Mouse (Mus musculus) heart, postnatal 36 days (tissue): ENCODE measurements around the gene Gm8020. TPM values are rescaled to one million over a fixed set of nuclear protein-coding genes. Genes with fewer than 3 reads are reported as not detected.
"Not testable (repeated sequence)": the region's sequence is repeated elsewhere in the genome, so short reads cannot be mapped to it uniquely, and the experiment has no call there.

ENCODE experiments used
- DNase-seq, 2 experiments: peaks; one replicate each; pipeline ENCODE4 v3.0.0; 2021 to 2022
- intact Hi-C: fragments of 180-260 bp; cut with DNase I; formaldehyde crosslinking; loops from one replicate; pipeline ENCODE4 v1.15.1; 2025
- total RNA-seq, 2 experiments: library from RNA; stranded (reverse); gene quantifications; 2 replicates each; pipeline ENCODE4 v1.2.3; 2021

The Gm8020 gene
- not detected for total RNA-seq

- intact Hi-C loops, DNase-seq: not testable (repeated sequence)
These were observed at the start of gene Gm8020 for GRCm38 (mm10) chr14:42502249-42502648. Gm8020 (minus strand) TSS chr14:42502349.

- not testable (repeated sequence) for DNase-seq
These were observed 41.1 kb upstream of the Gm8020 start for GRCm38 (mm10) chr14:42543170-42543701.

GRCm38 (mm10) chr14:42542316-42543169 lies 40.4 kb upstream of the Gm8020 start:
- DNase-seq, intact Hi-C loops: not testable (repeated sequence)

More at GRCm38 (mm10) chr14:42543170-42543701, 41.1 kb upstream of the Gm8020 start:
- intact Hi-C loops, result not testable (repeated sequence)

GRCm38 (mm10) chr14:42524182-42524581 lies 22.0 kb upstream of the Gm8020 start, which contains the start of gene Gm8024:
Gm8024 (minus strand) TSS chr14:42524282.
- intact Hi-C loops, DNase-seq: not testable (repeated sequence)

- DNase-seq, intact Hi-C loops: not testable (repeated sequence)
These were observed 38.6 kb downstream of the Gm8020 start, which contains the start of gene Gm8011 for GRCm38 (mm10) chr14:42463581-42463980. Gm8011 (plus strand) TSS chr14:42463881.

Other genes starting within 250 kb of the Gm8020 start
- not detected for gene Gm17026, start 242.3 kb downstream of the Gm8020 start, total RNA-seq
- gene Gm9611, start 205.0 kb downstream of the Gm8020 start, total RNA-seq, result not detected
- not detected for gene Gm7995, start 192.1 kb downstream of the Gm8020 start, total RNA-seq
- not detected for gene Gm8005, start 62.7 kb downstream of the Gm8020 start, total RNA-seq
- gene Gm8011, start 38.5 kb downstream of the Gm8020 start, total RNA-seq, result not detected
- gene Gm8024, start 21.9 kb upstream of the Gm8020 start, total RNA-seq, result not detected
- not detected for gene Gm17124, start 97.5 kb upstream of the Gm8020 start, total RNA-seq
- not detected for gene Gm3633, start 139.6 kb upstream of the Gm8020 start, total RNA-seq
- not detected for gene Gm10378, start 153.6 kb upstream of the Gm8020 start, total RNA-seq